Mouse (Mus musculus) olfactory bulb, adult 2 months (tissue): ENCODE data around the gene Pdzd11. TPM values are rescaled to one million over a fixed set of nuclear protein-coding genes. Genes with fewer than 3 reads are reported as not detected.

Source experiments
- H3K27ac ChIP-seq: fragments of 200-500 bp; 2 replicates; pipeline ENCODE4 v1.5.1; 2012; ENCODE audit warnings: low read depth, low read length; ENCODE audit not compliant: insufficient read depth
- H3K4me1 ChIP-seq: fragments of 200-500 bp; 2 replicates; pipeline ENCODE4 v1.6.1; 2012; ENCODE audit warnings: low read length; ENCODE audit not compliant: control insufficient read depth, insufficient read depth
- H3K4me3 ChIP-seq: fragments of 200-500 bp; 2 replicates; pipeline ENCODE4 v1.5.1; 2012; ENCODE audit warnings: mild to moderate bottlenecking, low read depth, low read length, moderate library complexity; ENCODE audit not compliant: insufficient read depth
- CTCF ChIP-seq: fragments of 200-500 bp; IDR thresholded peaks from 2 replicates; pipeline ENCODE4 v1.5.1; 2012; ENCODE audit warnings: low read depth, mild to moderate bottlenecking, low read length, moderate library complexity; ENCODE audit not compliant: insufficient read depth
- POLR2A ChIP-seq: fragments of 200-500 bp; IDR thresholded peaks from 2 replicates; pipeline ENCODE4 v1.6.1; 2012; ENCODE audit warnings: mild to moderate bottlenecking, low read depth, low read length, moderate library complexity; ENCODE audit not compliant: insufficient read depth
- WGBS: fragments of 180-500 bp; shearing (Covaris S2); methylation state at CpG from one replicate; pipeline ENCODE4 v1.1.7; 2018; 5-methylcytosine and 5-hydroxymethylcytosine counted together
- polyA plus RNA-seq: library from polyadenylated mRNA; stranded (reverse); fragments of >200 nt; gene quantifications from 2 replicates; pipeline ENCODE4 v1.2.4, GENCODE M21; 2012; ENCODE audit warnings: low replicate concordance; ENCODE audit not compliant: missing spikeins, insufficient read depth, insufficient read length

Pdzd11 gene
- polyA plus RNA-seq, 1 experiment = not detected

- WGBS = 68% methylated on average over 3 of the region's 3 CpGs
Measured at GRCm38 (mm10) chrX:100618488-100618887, 7.9 kb downstream of the Pdzd11 start.

GRCm38 (mm10) chrX:100605314-100605713 is 21.1 kb downstream of the Pdzd11 start, which contains the start of gene Arr3:
Gene Arr3 (plus strand): TSS chrX:100605497.
- 35% methylated on average over 1 of the region's 1 CpGs for WGBS

More at GRCm38 (mm10) chrX:100618488-100618887, 7.9 kb downstream of the Pdzd11 start:
- H3K27ac ChIP-seq = no peak overlapping the region
- no peaks in the 10 kb centered on the region for H3K4me1 ChIP-seq
- TF ChIP-seq CTCF (no peak), POLR2A (no peak)
- no peak overlapping the region for H3K4me3 ChIP-seq

GRCm38 (mm10) chrX:100599755-100600154 is 26.6 kb downstream of the Pdzd11 start:
- TF ChIP-seq POLR2A (no peak), CTCF (no peak)
- no peak overlapping the region for H3K4me3 ChIP-seq
- H3K4me1 ChIP-seq = no peaks in the 10 kb centered on the region
- 44% methylated on average over 4 of the region's 4 CpGs for WGBS
- H3K27ac ChIP-seq = no peak overlapping the region

More at GRCm38 (mm10) chrX:100605314-100605713, 21.1 kb downstream of the Pdzd11 start, which contains the start of gene Arr3:
- Histone ChIP-seq H3K4me1 (no peaks in the 10 kb centered on the region), H3K4me3 (no peak within 1 kb of the TSS), H3K27ac (no peak within 1 kb of the TSS)
- TF ChIP-seq POLR2A (no peak), CTCF (no peak)

- TF ChIP-seq CTCF (no peak), POLR2A (no peak)
- 28% methylated on average over 5 of the region's 5 CpGs for WGBS
- Histone ChIP-seq H3K4me3 (no peak overlapping the region), H3K4me1 (no peaks in the 10 kb centered on the region), H3K27ac (no peak overlapping the region)
Measured at GRCm38 (mm10) chrX:100597439-100597838, 28.9 kb downstream of the Pdzd11 start.

- Histone ChIP-seq H3K4me3 (no peak within 1 kb of the TSS), H3K27ac (no peak within 1 kb of the TSS), H3K4me1 (no peaks in the 10 kb centered on the region)
- 63% methylated on average over 4 of the region's 4 CpGs for WGBS
- TF ChIP-seq POLR2A (no peak), CTCF (no peak)
Measured at GRCm38 (mm10) chrX:100594791-100595190, 31.6 kb downstream of the Pdzd11 start, which contains the start of gene P2ry4. Gene P2ry4 (minus strand): TSS chrX:100594869.

Other genes starting within 250 kb of the Pdzd11 start
- gene Otud6a, start 197.6 kb downstream of the Pdzd11 start, polyA plus RNA-seq = not detected in 2 replicates
- not detected in 2 replicates for gene Awat2, start 183.9 kb downstream of the Pdzd11 start, polyA plus RNA-seq
- not detected in 2 replicates for gene Igbp1, start 132.3 kb downstream of the Pdzd11 start, polyA plus RNA-seq
- not detected in 2 replicates for gene Dgat2l6, start 101.7 kb downstream of the Pdzd11 start, polyA plus RNA-seq
- gene Awat1, start 54.3 kb downstream of the Pdzd11 start, polyA plus RNA-seq = not detected in 2 replicates
- gene P2ry4, start 31.7 kb downstream of the Pdzd11 start, polyA plus RNA-seq = not detected in 2 replicates
- gene Arr3, start 21.1 kb downstream of the Pdzd11 start, polyA plus RNA-seq = not detected in 2 replicates
- not detected in 2 replicates for gene Kif4, start 831 bp downstream of the Pdzd11 start, polyA plus RNA-seq
- gene Gdpd2, start 103.3 kb upstream of the Pdzd11 start, polyA plus RNA-seq = not detected in 2 replicates
- gene Dlg3, start 141.2 kb upstream of the Pdzd11 start, polyA plus RNA-seq = 98.9 TPM in 1 of 2 replicates, not detected in the other